Mouse (Mus musculus): ENCODE measurements around the gene Sprn. TPM values are rescaled to one million over a fixed set of nuclear protein-coding genes. Genes with fewer than 3 reads are reported as not detected.
"Not testable (repeated sequence)": the region's sequence is repeated elsewhere in the genome, so short reads cannot be mapped to it uniquely, and the experiment has no call there.

Sprn gene
- polyA plus RNA-seq, 1 experiment from 2014 or later: 13.1 TPM

DNA sequence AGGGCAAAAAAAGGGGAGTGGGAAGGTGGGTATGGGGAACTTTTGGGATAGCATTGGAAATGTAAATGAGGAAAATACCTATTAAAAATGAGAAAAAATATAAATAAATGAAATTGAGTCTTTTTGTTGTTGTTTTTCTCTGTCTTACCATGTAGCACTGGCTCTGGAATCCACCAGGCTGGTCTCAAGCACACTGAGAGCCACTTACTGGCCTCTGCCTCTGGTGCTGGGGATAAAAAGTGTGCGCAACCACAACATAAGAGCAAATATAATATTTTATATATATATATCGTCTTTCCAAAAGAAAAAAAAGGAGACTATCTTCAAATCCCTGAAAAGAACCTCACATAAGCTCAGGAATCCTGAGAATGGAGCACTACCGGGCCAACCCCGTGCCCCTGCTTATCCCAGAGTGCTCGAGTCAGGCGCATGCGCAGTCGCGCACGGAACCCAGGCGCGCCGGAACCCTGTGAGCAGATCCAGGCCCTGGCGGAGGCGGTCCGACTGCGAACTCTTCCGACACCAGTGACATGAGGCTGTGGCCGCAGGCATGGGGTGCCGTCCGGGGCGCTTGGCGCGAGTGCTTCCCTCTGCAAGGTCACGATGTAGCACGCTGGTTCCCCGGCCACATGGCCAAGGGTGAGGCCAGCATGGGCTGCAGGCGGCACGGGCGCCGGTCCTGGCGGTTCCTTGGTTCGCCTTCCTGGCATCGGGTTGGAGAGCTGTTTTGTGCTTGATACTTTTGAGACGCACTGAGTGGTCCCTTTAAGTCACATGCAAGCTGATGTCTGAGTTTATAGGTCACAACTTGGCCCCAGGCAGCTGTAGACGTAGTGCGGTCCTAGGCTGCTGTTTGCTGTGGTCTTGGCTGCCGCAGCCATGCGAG, 17.3 kb downstream of the Sprn start, which contains the start of gene Mtg1:
Gene Mtg1, plus strand, starts transcription at position 430 of the 886 bp plus-strand sequence.
- H3K4me3 ChIP-seq: peak within 1 kb of the TSS; percentile 73
- peak; percentile 98 for ATAC-seq (ENCODE audit: low read depth)
- peaks cover 14% of the 10 kb centered on the region for H3K4me1 ChIP-seq (replicated peaks)
- WGBS: 2% methylated on average over 39 of the region's 39 CpGs
- peak within 1 kb of the TSS; percentile 83 for H3K27ac ChIP-seq (replicated peaks)
- no peaks in the 10 kb centered on the region for H3K9me3 ChIP-seq
- no peaks in the 10 kb centered on the region for H3K36me3 ChIP-seq
- peak within 1 kb of the TSS; percentile 87 for H3K9ac ChIP-seq
- H3K4me2 ChIP-seq: peak within 1 kb of the TSS; percentile 79
- no peaks in the 10 kb centered on the region for H3K27me3 ChIP-seq

DNA sequence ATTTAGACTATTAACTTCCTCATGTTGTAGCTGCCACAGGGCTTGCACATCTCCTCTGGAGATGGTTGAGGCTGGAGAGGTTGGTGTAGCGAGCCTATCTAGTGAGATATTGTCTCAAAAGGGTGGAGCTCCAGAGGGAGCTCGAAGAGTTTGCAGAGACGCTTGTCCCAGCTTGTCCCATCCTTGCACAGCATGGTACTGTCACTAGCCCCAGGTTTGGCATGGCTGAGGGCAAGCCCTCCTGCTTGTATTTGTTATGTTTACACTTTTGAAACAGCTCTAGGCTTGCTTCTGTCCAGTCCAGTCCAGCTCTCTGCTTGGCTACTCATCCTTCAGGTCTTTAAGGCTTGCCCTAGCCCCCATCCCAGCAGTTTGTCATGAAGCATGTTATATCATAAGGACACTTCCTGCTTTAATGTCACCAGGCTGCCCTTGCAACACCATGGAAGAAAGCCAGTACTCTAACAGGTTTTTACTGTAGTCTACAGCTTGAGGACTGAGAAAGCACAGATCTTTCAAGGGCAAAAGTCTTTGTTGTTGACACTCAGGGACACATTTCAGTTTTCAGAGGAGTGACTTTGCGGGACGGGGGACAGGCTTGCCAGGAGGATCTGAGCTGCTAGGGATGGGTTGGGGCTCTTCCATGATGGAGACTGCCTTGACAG, 19.4 kb downstream of the Sprn start:
- Histone ChIP-seq H3K9me3 (no peaks in the 10 kb centered on the region), H3K9ac (no peak overlapping the region), H3K27ac (replicated peaks) (no peak overlapping the region), H3K4me1 (replicated peaks) (peaks cover 14% of the 10 kb centered on the region), H3K4me3 (no peak overlapping the region), H3K4me2 (no peak overlapping the region), H3K27me3 (no peaks in the 10 kb centered on the region), H3K36me3 (peaks cover 7% of the 10 kb centered on the region; the same call in 1 of the 2 replicates)
- no peak for ATAC-seq (ENCODE audit: low read depth)
- WGBS: 88% methylated on average over 5 of the region's 5 CpGs

DNA sequence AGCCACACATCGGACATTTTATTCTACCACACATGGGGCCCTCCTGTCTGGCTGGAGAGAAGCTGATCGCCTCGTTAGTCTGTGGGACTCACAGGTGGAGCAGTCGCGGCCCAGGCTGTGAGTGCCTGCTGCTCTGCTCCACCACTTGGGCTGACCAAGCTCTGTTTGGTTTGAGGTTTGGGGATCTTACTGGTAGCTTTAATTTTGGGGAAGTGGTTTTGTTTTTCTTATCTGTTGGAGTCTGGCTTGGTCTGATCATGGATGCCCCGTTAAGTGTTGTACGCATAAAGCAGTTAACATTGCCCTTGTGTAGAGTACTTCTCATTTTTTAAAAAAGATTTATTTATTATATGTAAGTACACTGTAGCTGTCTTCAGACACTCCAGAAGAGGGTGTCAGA, 20.6 kb downstream of the Sprn start:
- not testable (repeated sequence) for H3K9ac ChIP-seq; ATAC-seq (ENCODE audit: low read depth); H3K9me3 ChIP-seq; H3K4me2 ChIP-seq; H3K27ac ChIP-seq (replicated peaks); H3K4me3 ChIP-seq; H3K27me3 ChIP-seq
- 95% methylated on average over 7 of the region's 7 CpGs for WGBS
- H3K36me3 ChIP-seq: peaks cover 15% of the 10 kb centered on the region
- peaks cover 14% of the 10 kb centered on the region for H3K4me1 ChIP-seq (replicated peaks)

DNA sequence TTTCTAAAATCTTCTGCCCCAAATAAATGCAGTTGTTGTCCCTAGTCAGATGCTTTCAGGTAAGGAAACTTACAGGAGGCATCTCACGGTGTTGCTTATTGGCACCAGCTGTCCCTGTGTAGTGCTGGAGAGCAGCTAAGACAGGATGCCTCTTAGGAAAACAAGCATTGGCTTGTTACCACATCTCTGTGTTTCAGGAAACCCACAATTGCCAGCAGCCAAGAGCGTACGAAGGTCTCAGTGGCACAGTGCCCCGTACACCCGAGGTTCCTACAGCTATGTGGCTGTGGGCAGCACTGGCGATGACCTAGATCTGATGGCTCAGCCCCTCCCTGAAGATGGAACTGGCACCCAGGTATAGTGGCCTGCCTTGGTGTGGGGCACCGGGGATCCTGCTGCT, 22.5 kb downstream of the Sprn start:
- WGBS: 95% methylated on average over 7 of the region's 7 CpGs
- H3K4me3 ChIP-seq; H3K4me1 ChIP-seq (replicated peaks); H3K27me3 ChIP-seq; H3K4me2 ChIP-seq; H3K27ac ChIP-seq (replicated peaks); H3K9ac ChIP-seq; H3K9me3 ChIP-seq; ATAC-seq (ENCODE audit: low read depth): not testable (repeated sequence)
- H3K36me3 ChIP-seq: peaks cover 15% of the 10 kb centered on the region

DNA sequence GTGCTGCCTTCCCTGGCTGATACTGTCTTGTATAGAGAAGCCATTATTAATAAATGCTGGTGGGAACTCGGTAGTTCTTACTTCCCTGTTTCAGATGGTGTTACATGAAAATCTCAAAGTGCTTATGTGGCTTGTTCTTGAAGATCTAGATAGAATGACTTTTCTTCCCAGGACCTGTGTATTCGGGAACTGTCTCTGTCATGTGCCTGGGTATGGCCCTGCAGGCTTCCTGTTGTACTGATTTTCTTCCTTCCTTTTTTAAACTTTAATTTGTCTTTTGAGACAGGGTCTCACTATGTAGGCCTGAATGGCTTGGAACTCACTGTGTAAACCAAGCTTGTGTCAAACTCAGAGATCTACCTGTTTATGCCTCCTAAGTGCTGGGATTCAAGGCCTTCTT, 26.8 kb downstream of the Sprn start:
- no peak overlapping the region for H3K9ac ChIP-seq
- H3K4me2 ChIP-seq: no peak overlapping the region
- H3K4me1 ChIP-seq (replicated peaks): peaks cover 16% of the 10 kb centered on the region
- H3K27me3 ChIP-seq: no peaks in the 10 kb centered on the region
- no peak overlapping the region for H3K4me3 ChIP-seq
- ATAC-seq (ENCODE audit: low read depth): no peak
- H3K36me3 ChIP-seq: peaks cover 15% of the 10 kb centered on the region
- no peak overlapping the region for H3K27ac ChIP-seq (replicated peaks)
- H3K9me3 ChIP-seq: no peaks in the 10 kb centered on the region
- 77% methylated on average over 2 of the region's 2 CpGs for WGBS

DNA sequence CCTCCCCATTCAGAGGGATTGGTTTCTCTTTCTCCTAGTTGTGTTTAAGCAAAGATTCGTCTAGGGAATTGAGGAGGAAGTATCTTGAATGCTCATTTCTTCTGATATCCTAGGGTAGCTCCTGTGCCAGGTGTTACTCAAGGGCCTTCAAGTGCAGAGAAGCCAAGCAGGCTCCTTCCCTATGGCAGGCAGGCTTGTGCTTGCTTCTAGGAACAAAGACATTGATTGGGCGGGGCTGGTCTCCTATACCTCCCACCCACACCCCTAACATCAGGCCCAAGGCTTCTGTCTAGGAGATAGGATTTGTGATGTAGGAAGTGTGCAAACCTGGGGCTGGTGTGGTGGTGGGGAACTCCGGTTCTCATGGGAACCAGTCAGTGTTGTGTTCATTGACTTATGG, 27.7 kb downstream of the Sprn start:
- no peak for ATAC-seq (ENCODE audit: low read depth)
- peaks cover 15% of the 10 kb centered on the region for H3K36me3 ChIP-seq
- no peak overlapping the region for H3K27ac ChIP-seq (replicated peaks)
- H3K4me1 ChIP-seq (replicated peaks): peaks cover 16% of the 10 kb centered on the region
- H3K27me3 ChIP-seq: no peaks in the 10 kb centered on the region; the same call in 1 of the 2 replicates
- no peak overlapping the region for H3K4me3 ChIP-seq
- peak overlapping the region; percentile 11; the same call in 1 of the 2 replicates for H3K4me2 ChIP-seq
- 92% methylated on average over 3 of the region's 3 CpGs for WGBS
- H3K9me3 ChIP-seq: no peaks in the 10 kb centered on the region
- no peak overlapping the region for H3K9ac ChIP-seq

DNA sequence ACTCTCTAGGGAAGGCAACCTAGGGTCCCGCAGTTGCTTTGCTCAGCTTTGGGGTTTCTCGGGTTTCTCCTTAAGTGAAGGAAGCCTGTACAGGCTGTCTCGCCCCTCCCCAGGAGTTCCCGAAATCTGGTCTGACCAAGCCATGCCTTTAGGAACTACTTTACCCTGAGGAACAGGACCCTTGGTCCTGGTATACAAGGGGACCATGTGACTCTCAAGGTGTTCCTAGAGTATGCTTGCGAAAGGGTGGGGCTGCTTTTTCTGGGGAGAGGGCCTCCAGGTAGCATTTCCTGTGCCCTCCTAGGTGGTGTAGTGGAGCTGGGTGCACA, 28.7 kb downstream of the Sprn start:
- Histone ChIP-seq H3K27ac (replicated peaks) (no peak overlapping the region), H3K4me2 (peak overlapping the region; percentile 66), H3K4me1 (replicated peaks) (peaks cover 16% of the 10 kb centered on the region), H3K36me3 (peaks cover 15% of the 10 kb centered on the region), H3K4me3 (peak overlapping the region; percentile 60), H3K27me3 (no peaks in the 10 kb centered on the region; the same call in 1 of the 2 replicates), H3K9me3 (no peaks in the 10 kb centered on the region), H3K9ac (peak overlapping the region; percentile 76)
- WGBS: 11% methylated on average over 5 of the region's 5 CpGs
- peak; percentile 37 for ATAC-seq (ENCODE audit: low read depth)

DNA sequence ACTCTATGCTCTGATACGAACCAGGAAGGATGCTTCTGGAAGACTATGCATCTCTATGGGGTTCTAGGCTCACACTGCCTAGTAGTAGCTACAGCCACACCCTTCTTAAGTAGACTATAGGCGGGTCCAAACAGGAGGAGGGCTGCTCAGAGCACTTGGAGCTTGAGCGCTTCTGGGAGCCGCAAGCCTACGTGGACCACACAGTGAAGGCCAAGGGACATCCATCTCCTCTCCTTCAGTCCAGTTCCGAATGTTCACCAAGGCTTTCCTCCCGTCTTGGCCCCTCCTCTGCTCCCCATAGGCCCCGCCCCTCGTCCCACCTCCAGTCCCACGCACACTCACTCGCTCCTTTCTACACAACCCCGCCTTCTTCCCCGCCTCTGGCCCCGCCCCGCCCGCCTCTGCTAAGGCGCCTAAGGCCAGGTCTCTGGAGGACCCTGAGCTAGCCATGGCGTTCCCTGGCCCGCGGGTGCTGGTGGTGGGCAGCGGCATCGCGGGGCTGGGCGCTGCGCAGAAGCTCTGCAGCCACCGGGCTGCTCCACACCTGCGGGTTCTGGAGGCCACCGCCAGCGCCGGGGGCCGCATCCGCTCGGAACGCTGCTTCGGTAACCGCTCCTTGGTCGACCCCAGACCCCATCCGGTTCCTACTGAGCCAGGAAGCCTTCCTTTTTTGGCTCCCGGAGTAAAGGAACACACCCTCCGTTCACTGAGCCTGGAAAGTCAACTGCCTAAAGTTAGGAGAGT, 29.2 kb downstream of the Sprn start:
- Histone ChIP-seq H3K4me1 (replicated peaks) (peaks cover 16% of the 10 kb centered on the region), H3K4me2 (peak overlapping the region; percentile 66), H3K27me3 (no peaks in the 10 kb centered on the region; the same call in 1 of the 2 replicates), H3K4me3 (peak overlapping the region; percentile 60), H3K36me3 (peaks cover 10% of the 10 kb centered on the region), H3K9ac (peak overlapping the region; percentile 76), H3K9me3 (no peaks in the 10 kb centered on the region), H3K27ac (replicated peaks) (0 out of 2 replicates have a peak overlapping the region, but pooled peaks have one; percentile 19)
- WGBS: 2% methylated on average over 40 of the region's 40 CpGs
- peak; percentile 94 for ATAC-seq (ENCODE audit: low read depth)

DNA sequence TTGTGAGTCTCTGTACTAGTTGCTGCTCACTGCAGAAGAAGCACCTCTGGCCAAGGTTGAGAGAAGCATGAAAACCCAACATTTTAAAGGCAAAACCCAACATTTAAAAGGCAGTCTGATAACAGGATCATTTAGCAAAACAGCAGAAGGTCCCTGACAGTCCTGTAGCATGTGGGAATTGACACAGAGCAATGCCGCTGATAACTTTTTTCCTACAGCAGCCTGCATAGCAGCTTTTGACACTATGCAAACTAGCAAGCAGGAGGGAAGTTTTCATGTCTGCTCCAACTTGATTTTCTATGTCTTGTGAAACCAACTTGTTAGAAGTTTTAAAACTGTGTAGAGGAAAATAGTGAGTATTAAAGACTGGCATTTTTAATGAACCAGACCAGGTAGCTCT, 30.3 kb downstream of the Sprn start:
- H3K9me3 ChIP-seq: no peaks in the 10 kb centered on the region
- H3K27ac ChIP-seq (replicated peaks): no peak overlapping the region
- H3K4me1 ChIP-seq (replicated peaks): peaks cover 16% of the 10 kb centered on the region
- H3K4me3 ChIP-seq: no peak overlapping the region
- H3K27me3 ChIP-seq: no peaks in the 10 kb centered on the region; the same call in 1 of the 2 replicates
- no peak for ATAC-seq (ENCODE audit: low read depth)
- H3K4me2 ChIP-seq: no peak overlapping the region
- no peak overlapping the region for H3K9ac ChIP-seq
- WGBS: 95% methylated on average over 1 of the region's 1 CpGs
- no peaks in the 10 kb centered on the region for H3K36me3 ChIP-seq

DNA sequence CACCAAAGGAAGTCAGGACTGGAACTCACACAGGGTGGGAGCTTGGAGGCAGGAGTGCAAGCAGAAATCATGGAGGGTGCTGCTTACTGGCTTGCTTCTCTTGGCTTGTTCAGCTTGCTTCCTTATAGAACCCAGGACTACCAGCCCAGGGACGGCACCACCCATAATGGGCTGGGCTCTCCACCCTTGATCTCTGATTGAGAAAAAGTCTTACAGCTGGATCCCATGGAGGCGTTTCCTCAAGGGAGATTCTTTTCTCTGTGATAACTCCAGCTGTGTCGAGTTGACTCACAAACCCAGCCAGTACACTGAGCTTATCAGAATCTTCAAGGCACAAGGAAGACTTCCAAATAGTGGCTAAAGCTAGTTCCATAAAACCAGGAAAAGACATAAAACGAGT, 31.9 kb downstream of the Sprn start:
- no peak overlapping the region for H3K27ac ChIP-seq (replicated peaks)
- H3K9me3 ChIP-seq: no peaks in the 10 kb centered on the region
- H3K4me1 ChIP-seq (replicated peaks): peaks cover 16% of the 10 kb centered on the region
- WGBS: 50% methylated on average over 4 of the region's 4 CpGs
- H3K4me2 ChIP-seq: no peak overlapping the region
- no peaks in the 10 kb centered on the region for H3K36me3 ChIP-seq
- no peak overlapping the region for H3K9ac ChIP-seq
- no peak for ATAC-seq (ENCODE audit: low read depth)
- no peak overlapping the region for H3K4me3 ChIP-seq
- H3K27me3 ChIP-seq: no peaks in the 10 kb centered on the region; the same call in 1 of the 2 replicates

DNA sequence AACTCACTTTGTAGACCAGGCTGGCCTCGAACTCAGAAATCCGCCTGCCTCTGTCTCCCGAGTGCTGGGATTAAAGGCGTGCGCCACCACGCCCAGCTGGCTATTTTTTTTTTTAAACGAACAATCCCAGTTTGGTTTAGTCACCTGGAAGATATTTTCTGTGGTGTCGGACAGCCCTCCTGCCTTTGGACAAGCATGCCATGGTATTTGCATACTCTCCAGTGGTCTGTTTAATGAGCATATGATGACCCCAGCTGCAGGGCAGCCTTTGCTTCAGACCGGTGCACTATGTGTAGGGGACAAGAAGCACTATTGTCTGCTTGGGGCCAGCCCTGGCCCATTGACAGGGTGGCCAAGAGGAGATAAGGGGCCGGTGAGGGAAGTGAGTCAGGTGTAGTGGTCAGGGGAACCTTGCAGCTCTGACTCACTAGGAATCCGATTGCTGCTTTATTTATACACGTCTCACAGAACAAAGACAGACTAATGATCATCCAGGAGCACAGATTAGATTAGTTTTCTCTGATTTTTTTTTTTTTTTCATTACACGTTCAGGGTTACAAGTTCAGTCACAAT, 33.3 kb downstream of the Sprn start:
- Histone ChIP-seq H3K36me3 (no peaks in the 10 kb centered on the region), H3K4me1 (replicated peaks) (peaks cover 19% of the 10 kb centered on the region), H3K9ac (no peak overlapping the region), H3K4me3 (no peak overlapping the region), H3K9me3 (no peaks in the 10 kb centered on the region), H3K27me3 (no peaks in the 10 kb centered on the region; the same call in 1 of the 2 replicates), H3K4me2 (no peak overlapping the region), H3K27ac (replicated peaks) (no peak overlapping the region)
- no peak for ATAC-seq (ENCODE audit: low read depth)
- WGBS: 71% methylated on average over 13 of the region's 13 CpGs

Measured in neural tube, embryonic 13.5 days (tissue).